Mouse (Mus musculus) gastrocnemius, postnatal 10 days (tissue): ENCODE results near the gene Bco1. TPM values are rescaled to one million over a fixed set of nuclear protein-coding genes. Genes with fewer than 3 reads are reported as not detected.

ENCODE experiments used
- total RNA-seq, 2 experiments: library from RNA; stranded (reverse); gene quantifications; 2 replicates each; pipeline ENCODE4 v1.2.3; 2021

Gene Bco1
- total RNA-seq, 2 experiments from 2014 or later = not detected

Other genes with a start within 250 kb of the Bco1 start
- 10 to 100 TPM; 22.2 to 24.1 TPM for gene Cmc2, start 174.4 kb upstream of the Bco1 start, total RNA-seq
- 1 to 10 TPM; 3.1 to 5.2 TPM for gene Cenpn, start 174.1 kb upstream of the Bco1 start, total RNA-seq
- gene Atmin, start 152.5 kb upstream of the Bco1 start, total RNA-seq = 10 to 100 TPM; 12.0 to 14.5 TPM
- under 1 TPM; 0.14 to 0.23 TPM for gene 1700030J22Rik, start 116.9 kb upstream of the Bco1 start, total RNA-seq
- gene Gcsh, start 102.3 kb upstream of the Bco1 start, total RNA-seq = 10 to 100 TPM; 44.7 to 52.5 TPM
- under 1 TPM; 0.11 to 0.14 TPM for gene Pkd1l2, start 13.4 kb upstream of the Bco1 start, total RNA-seq
- gene Gan, start 62.3 kb downstream of the Bco1 start, total RNA-seq = 1 to 10 TPM; 4.8 to 6.5 TPM
- gene Cmip, start 161.2 kb downstream of the Bco1 start, total RNA-seq = 10 to 100 TPM; 18.7 to 23.7 TPM